Mouse (Mus musculus): Measurements from ENCODE around the gene Rerg. TPM values are rescaled to one million over a fixed set of nuclear protein-coding genes. Genes with fewer than 3 reads are reported as not detected.

Gene Rerg
- polyA plus RNA-seq, 1 experiment from 2014 or later, result 2.8 TPM

GRCm38 (mm10) chr6:137094475-137094874 is 75.8 kb downstream of the Rerg start:
- ATAC-seq, result no peak
- H3K27ac ChIP-seq, result no peak overlapping the region

DNA sequence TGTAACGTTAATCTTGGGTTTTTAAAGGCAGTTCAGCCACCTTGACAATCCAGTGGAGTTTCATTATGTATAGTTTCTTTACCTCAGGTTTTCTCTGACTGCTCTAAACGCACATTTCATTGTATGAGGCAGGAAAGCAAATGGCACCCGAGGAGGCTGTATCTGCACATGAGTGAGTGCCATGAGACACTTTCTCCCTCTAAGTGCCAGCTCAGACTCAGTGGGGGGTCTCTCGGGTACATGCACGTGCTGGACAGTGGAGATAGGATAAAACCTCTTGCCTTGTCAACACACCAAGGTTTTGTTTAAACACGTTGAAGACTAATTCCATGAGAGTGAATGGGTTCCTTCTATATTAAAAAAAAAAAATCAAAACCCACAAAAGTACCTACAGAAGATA is 81.8 kb downstream of the Rerg start:
- H3K27ac ChIP-seq, result no peak overlapping the region
- H3K9ac ChIP-seq, result no peak overlapping the region
- no peaks in the 10 kb centered on the region for H3K36me3 ChIP-seq
- H3K27me3 ChIP-seq (replicated peaks), result no peaks in the 10 kb centered on the region
- no peak overlapping the region for H3K4me3 ChIP-seq
- 64% methylated on average over 6 of the region's 6 CpGs for WGBS (ENCODE audit: insufficient replicate concordance)
- ATAC-seq, result no peak
- no peak overlapping the region for H3K4me2 ChIP-seq
- H3K4me1 ChIP-seq, result no peaks in the 10 kb centered on the region
- H3K9me3 ChIP-seq (replicated peaks), result no peaks in the 10 kb centered on the region

More at GRCm38 (mm10) chr6:137094475-137094874, 75.8 kb downstream of the Rerg start:
- Histone ChIP-seq H3K9me3 (replicated peaks) (no peaks in the 10 kb centered on the region), H3K4me2 (no peak overlapping the region), H3K9ac (no peak overlapping the region), H3K4me3 (no peak overlapping the region), H3K27me3 (replicated peaks) (no peaks in the 10 kb centered on the region), H3K36me3 (no peaks in the 10 kb centered on the region), H3K4me1 (no peaks in the 10 kb centered on the region)
- 75% methylated on average over 2 of the region's 2 CpGs for WGBS (ENCODE audit: insufficient replicate concordance)

DNA sequence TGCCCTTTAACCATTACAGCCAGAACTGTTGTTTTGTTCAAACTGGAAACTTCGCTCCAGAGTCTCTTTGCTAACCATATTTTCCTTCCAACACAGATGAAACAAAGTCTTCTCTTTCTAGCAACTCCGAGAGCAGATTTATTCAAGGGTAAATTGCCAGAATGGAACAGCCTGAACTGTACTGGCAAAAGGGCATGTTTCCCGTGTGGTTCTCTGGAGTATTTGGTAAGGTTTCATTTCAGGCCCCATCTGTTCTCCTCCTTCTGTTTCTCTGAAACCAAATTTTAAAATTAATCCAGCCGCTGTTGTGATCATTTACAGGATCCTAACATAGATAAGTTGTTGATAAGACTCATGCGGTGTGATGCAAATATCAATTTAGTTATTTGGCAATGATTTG is 82.3 kb downstream of the Rerg start:
- H3K36me3 ChIP-seq, result no peaks in the 10 kb centered on the region
- H3K4me1 ChIP-seq, result no peaks in the 10 kb centered on the region
- H3K9ac ChIP-seq, result no peak overlapping the region
- ATAC-seq, result no peak
- WGBS (ENCODE audit: insufficient replicate concordance), result 68% methylated on average over 5 of the region's 5 CpGs
- no peak overlapping the region for H3K4me2 ChIP-seq
- H3K27ac ChIP-seq, result no peak overlapping the region
- no peaks in the 10 kb centered on the region for H3K9me3 ChIP-seq (replicated peaks)
- no peaks in the 10 kb centered on the region for H3K27me3 ChIP-seq (replicated peaks)
- no peak overlapping the region for H3K4me3 ChIP-seq

- H3K4me1 ChIP-seq, result no peaks in the 10 kb centered on the region
- no peak for ATAC-seq
- WGBS (ENCODE audit: insufficient replicate concordance), result 46% methylated on average over 3 of the region's 3 CpGs
- H3K27ac ChIP-seq, result no peak overlapping the region
- no peak overlapping the region for H3K9ac ChIP-seq
- H3K36me3 ChIP-seq, result no peaks in the 10 kb centered on the region
- no peak overlapping the region for H3K4me3 ChIP-seq
- H3K4me2 ChIP-seq, result no peak overlapping the region
- no peaks in the 10 kb centered on the region for H3K27me3 ChIP-seq (replicated peaks)
- H3K9me3 ChIP-seq (replicated peaks), result no peaks in the 10 kb centered on the region
Observed at GRCm38 (mm10) chr6:137087470-137087869, 82.8 kb downstream of the Rerg start.

DNA sequence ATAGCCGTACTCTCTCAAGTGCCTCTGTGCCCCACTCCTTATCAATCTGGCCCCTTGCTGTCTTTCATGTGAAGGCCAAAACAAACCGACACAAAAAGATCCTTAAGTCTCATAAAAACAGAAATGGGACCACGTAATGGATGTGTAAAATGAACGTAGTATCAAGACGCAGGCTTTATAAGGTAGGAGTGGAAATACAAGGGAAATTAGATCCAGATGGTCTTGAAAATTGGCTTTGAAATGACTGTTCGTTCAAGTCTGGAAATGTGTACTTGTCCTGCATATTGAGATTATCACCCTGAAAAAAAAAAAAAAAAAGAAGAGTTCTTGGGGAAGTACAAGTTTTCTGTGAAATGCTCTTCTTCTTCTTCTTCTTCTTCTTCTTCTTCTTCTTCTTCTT is 90.6 kb downstream of the Rerg start:
- Histone ChIP-seq H3K27me3 (replicated peaks) (no peaks in the 10 kb centered on the region), H3K4me3 (no peak overlapping the region), H3K36me3 (no peaks in the 10 kb centered on the region), H3K9me3 (replicated peaks) (no peaks in the 10 kb centered on the region), H3K4me2 (no peak overlapping the region), H3K4me1 (no peaks in the 10 kb centered on the region), H3K27ac (no peak overlapping the region), H3K9ac (no peak overlapping the region)
- WGBS (ENCODE audit: insufficient replicate concordance), result 75% methylated on average over 6 of the region's 6 CpGs
- no peak for ATAC-seq

DNA sequence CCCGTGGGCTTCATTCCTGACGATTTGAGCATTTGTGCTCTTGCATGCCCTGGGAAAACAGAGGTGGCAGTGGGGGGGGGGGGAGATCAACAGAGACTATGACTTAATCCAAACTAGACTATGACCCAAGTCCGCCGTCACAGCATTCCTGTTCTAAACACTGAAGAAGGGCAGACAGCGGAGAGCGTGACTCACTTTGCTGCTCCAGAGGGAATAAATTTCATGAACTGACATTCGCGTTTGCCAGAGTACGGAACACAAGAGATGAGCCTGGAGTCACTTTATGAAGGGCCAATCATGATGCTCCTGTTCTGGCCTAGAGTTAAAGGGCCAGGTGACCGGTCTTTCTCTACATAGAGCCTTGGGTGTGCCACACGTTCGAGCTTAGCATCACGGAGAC is 93.6 kb downstream of the Rerg start:
- Histone ChIP-seq H3K27ac (no peak overlapping the region), H3K9ac (no peak overlapping the region), H3K27me3 (replicated peaks) (no peaks in the 10 kb centered on the region), H3K4me1 (no peaks in the 10 kb centered on the region), H3K36me3 (no peaks in the 10 kb centered on the region), H3K9me3 (replicated peaks) (no peaks in the 10 kb centered on the region), H3K4me2 (no peak overlapping the region), H3K4me3 (no peak overlapping the region)
- WGBS (ENCODE audit: insufficient replicate concordance), result 77% methylated on average over 13 of the region's 13 CpGs
- no peak for ATAC-seq

GRCm38 (mm10) chr6:137076225-137076624 is 94.1 kb downstream of the Rerg start:
- no peaks in the 10 kb centered on the region for H3K27me3 ChIP-seq (replicated peaks)
- no peak overlapping the region for H3K4me3 ChIP-seq
- no peaks in the 10 kb centered on the region for H3K4me1 ChIP-seq
- no peaks in the 10 kb centered on the region for H3K36me3 ChIP-seq
- H3K4me2 ChIP-seq, result no peak overlapping the region
- H3K9ac ChIP-seq, result no peak overlapping the region
- H3K27ac ChIP-seq, result no peak overlapping the region
- no peaks in the 10 kb centered on the region for H3K9me3 ChIP-seq (replicated peaks)
- no peak for ATAC-seq
- WGBS (ENCODE audit: insufficient replicate concordance), result 70% methylated on average over 6 of the region's 6 CpGs

- H3K4me3 ChIP-seq, result no peak overlapping the region
- no peak overlapping the region for H3K9ac ChIP-seq
- no peaks in the 10 kb centered on the region for H3K4me1 ChIP-seq
- no peaks in the 10 kb centered on the region for H3K36me3 ChIP-seq
- no peaks in the 10 kb centered on the region for H3K9me3 ChIP-seq (replicated peaks)
- WGBS (ENCODE audit: insufficient replicate concordance), result 46% methylated on average over 8 of the region's 8 CpGs
- H3K27me3 ChIP-seq (replicated peaks), result no peaks in the 10 kb centered on the region
- ATAC-seq, result no peak
- no peak overlapping the region for H3K4me2 ChIP-seq
- no peak overlapping the region for H3K27ac ChIP-seq
Observed at GRCm38 (mm10) chr6:137072256-137072655, 98.0 kb downstream of the Rerg start.

DNA sequence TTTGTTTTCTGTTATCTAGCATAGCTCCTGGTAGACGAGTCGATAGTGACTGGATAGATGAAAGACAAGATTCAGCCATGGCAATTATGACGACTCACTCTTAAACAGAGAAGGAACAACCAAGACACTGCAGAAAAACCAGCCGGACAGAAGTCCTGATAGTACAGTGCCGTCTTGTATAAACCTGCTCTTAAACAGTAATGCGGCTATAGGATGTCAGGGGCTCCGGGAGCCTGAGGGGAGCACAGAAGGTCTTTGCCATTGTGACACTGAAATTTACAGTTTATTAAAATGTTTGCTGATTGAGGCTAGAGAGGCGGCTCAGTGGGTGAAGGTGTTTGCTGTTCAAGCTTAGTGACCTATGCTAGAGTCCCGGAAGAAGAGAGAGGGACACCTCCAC is 98.8 kb downstream of the Rerg start:
- no peaks in the 10 kb centered on the region for H3K9me3 ChIP-seq (replicated peaks)
- no peak overlapping the region for H3K27ac ChIP-seq
- WGBS (ENCODE audit: insufficient replicate concordance), result 66% methylated on average over 9 of the region's 9 CpGs
- no peak overlapping the region for H3K4me2 ChIP-seq
- no peak overlapping the region for H3K9ac ChIP-seq
- H3K27me3 ChIP-seq (replicated peaks), result no peaks in the 10 kb centered on the region
- no peak overlapping the region for H3K4me3 ChIP-seq
- H3K4me1 ChIP-seq, result no peaks in the 10 kb centered on the region
- ATAC-seq, result no peak
- no peaks in the 10 kb centered on the region for H3K36me3 ChIP-seq

DNA sequence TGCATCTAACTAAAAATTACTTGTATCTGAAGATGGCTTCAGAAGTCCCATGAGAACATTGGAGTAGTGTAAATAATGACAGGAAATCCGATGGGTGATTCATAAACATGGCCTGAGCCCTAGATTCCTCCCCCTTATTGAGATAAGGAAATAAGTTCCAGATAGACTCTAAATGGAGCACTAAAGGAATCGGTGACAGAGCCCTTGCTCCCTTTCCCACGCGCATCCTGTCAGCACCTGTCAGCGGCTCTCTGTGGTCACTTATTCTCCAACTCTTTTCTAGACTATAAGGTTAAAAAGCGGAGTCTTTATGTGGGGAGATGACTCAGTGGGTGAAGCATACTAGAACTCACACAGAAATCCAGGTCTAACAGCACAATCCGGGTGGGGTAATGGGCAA is 104.8 kb downstream of the Rerg start:
- Histone ChIP-seq H3K36me3 (no peaks in the 10 kb centered on the region), H3K27me3 (replicated peaks) (no peaks in the 10 kb centered on the region), H3K4me1 (no peaks in the 10 kb centered on the region), H3K27ac (no peak overlapping the region), H3K9ac (no peak overlapping the region), H3K9me3 (replicated peaks) (no peaks in the 10 kb centered on the region), H3K4me2 (no peak overlapping the region), H3K4me3 (no peak overlapping the region)
- no peak for ATAC-seq
- 66% methylated on average over 7 of the region's 7 CpGs for WGBS (ENCODE audit: insufficient replicate concordance)

DNA sequence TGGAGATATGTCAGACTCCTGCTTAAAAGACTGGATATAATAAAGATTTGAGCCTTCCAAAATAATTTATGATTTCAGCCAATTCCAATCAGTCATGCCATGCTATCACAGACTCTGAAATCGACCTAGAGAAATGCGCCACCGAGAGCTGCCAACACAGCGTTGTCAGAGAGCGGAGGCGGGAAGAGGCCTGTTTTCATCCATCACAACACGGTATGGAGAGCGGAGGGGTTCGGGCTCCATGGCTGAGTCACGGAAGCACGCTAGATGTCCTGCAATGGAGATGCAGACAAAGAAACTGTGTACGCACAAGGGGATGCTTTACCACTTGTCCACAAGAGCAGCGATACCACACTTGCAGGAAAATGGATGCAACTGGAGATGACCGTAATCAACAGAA is 105.5 kb downstream of the Rerg start:
- Histone ChIP-seq H3K9ac (no peak overlapping the region), H3K27ac (no peak overlapping the region)
- WGBS (ENCODE audit: insufficient replicate concordance), result 81% methylated on average over 14 of the region's 14 CpGs

GRCm38 (mm10) chr6:137063239-137063940 is 106.9 kb downstream of the Rerg start:
- Histone ChIP-seq H3K4me2 (no peak overlapping the region), H3K36me3 (no peaks in the 10 kb centered on the region), H3K9me3 (replicated peaks) (no peaks in the 10 kb centered on the region), H3K27ac (no peak overlapping the region), H3K4me1 (no peaks in the 10 kb centered on the region), H3K27me3 (replicated peaks) (no peaks in the 10 kb centered on the region), H3K4me3 (no peak overlapping the region), H3K9ac (no peak overlapping the region)
- 45% methylated on average over 10 of the region's 10 CpGs for WGBS (ENCODE audit: insufficient replicate concordance)
- no peak for ATAC-seq

More for the DNA sequence above, 105.5 kb downstream of the Rerg start:
- Histone ChIP-seq H3K36me3 (no peaks in the 10 kb centered on the region), H3K27me3 (replicated peaks) (no peaks in the 10 kb centered on the region), H3K4me2 (no peak overlapping the region), H3K4me3 (no peak overlapping the region), H3K9me3 (replicated peaks) (no peaks in the 10 kb centered on the region), H3K4me1 (no peaks in the 10 kb centered on the region)
- no peak for ATAC-seq

Measured in liver, embryonic 12.5 days (tissue).